Mouse (Mus musculus) kidney, postnatal 36 days (tissue): Measurements from ENCODE around the gene Olfr1312.

Experiments used
- DNase-seq, 2 experiments: peaks; one replicate each; pipeline ENCODE4 v3.0.0; 2021 to 2022; ENCODE audit warnings: mixed read lengths in 2 of 2

Olfr1312 gene

GRCm38 (mm10) chr2:112050138-112050537 is at the start of gene Olfr1312:
Gene Olfr1312, minus strand, starts transcription at chr2:112050238.
- no peak for DNase-seq

- no peak for DNase-seq
Observed at GRCm38 (mm10) chr2:112096681-112097080, 46.6 kb upstream of the Olfr1312 start, which contains the start of gene Olfr1314. Gene Olfr1314, minus strand, starts transcription at chr2:112096781.

GRCm38 (mm10) chr2:112077743-112078142 is 27.7 kb upstream of the Olfr1312 start, which contains the start of gene Olfr1313:
Gene Olfr1313, minus strand, starts transcription at chr2:112077843.
- DNase-seq = no peak

- peak; percentile 2 to 6 for DNase-seq
Observed at GRCm38 (mm10) chr2:112026971-112027370, 23.1 kb downstream of the Olfr1312 start.

GRCm38 (mm10) chr2:112024312-112024711 is 25.7 kb downstream of the Olfr1312 start, which contains the start of gene Olfr1311:
Gene Olfr1311, minus strand, starts transcription at chr2:112024412.
- no peak for DNase-seq

- DNase-seq = no peak
Observed at GRCm38 (mm10) chr2:112014900-112015299, 35.1 kb downstream of the Olfr1312 start.

- no peak for DNase-seq
Observed at GRCm38 (mm10) chr2:112012608-112013007, 37.4 kb downstream of the Olfr1312 start, which contains the start of gene Olfr1310. Gene Olfr1310, minus strand, starts transcription at chr2:112012708.

GRCm38 (mm10) chr2:111990181-111990580 is 59.9 kb downstream of the Olfr1312 start, which contains the start of gene Olfr1309:
Gene Olfr1309, minus strand, starts transcription at chr2:111990281.
- no peak for DNase-seq
